Mouse (Mus musculus): Measurements from ENCODE around the gene Snd1. TPM values are rescaled to one million over a fixed set of nuclear protein-coding genes. Genes with fewer than 3 reads are reported as not detected.
A peak's percentile ranks its signal among the peaks of the same experiment; 100 is the strongest.
"Not testable (repeated sequence)": the region's sequence is repeated elsewhere in the genome, so short reads cannot be mapped to it uniquely, and the experiment has no call there.

Gene Snd1
- total RNA-seq, 4 experiments from 2014 or later, result 101 to 116 (median 115) TPM

GRCm38 (mm10) chr6:28486008-28486407, 11.1 kb downstream of the Snd1 start:
- no peak for DNase-seq (ENCODE audit: low spot score in 2 of 2)

GRCm38 (mm10) chr6:28486471-28486870, 11.5 kb downstream of the Snd1 start:
- DNase-seq (ENCODE audit: low spot score in 2 of 2), result peak; percentile 32 to 42

- DNase-seq (ENCODE audit: low spot score in 2 of 2), result no peak
These were observed 12.0 kb downstream of the Snd1 start for GRCm38 (mm10) chr6:28486905-28487304.

GRCm38 (mm10) chr6:28488204-28488851, 13.4 kb downstream of the Snd1 start:
- no peak for DNase-seq (ENCODE audit: low spot score in 2 of 2)

GRCm38 (mm10) chr6:28490612-28491011, 15.7 kb downstream of the Snd1 start:
- no peak for DNase-seq (ENCODE audit: low spot score in 2 of 2)

GRCm38 (mm10) chr6:28491198-28491597, 16.3 kb downstream of the Snd1 start:
- DNase-seq (ENCODE audit: low spot score in 2 of 2), result no peak

- no peak for DNase-seq (ENCODE audit: low spot score in 2 of 2)
These were observed 22.9 kb downstream of the Snd1 start for GRCm38 (mm10) chr6:28497837-28498236.

GRCm38 (mm10) chr6:28502576-28502975, 27.6 kb downstream of the Snd1 start:
- no peak for DNase-seq (ENCODE audit: low spot score in 2 of 2)

GRCm38 (mm10) chr6:28503148-28503547, 28.2 kb downstream of the Snd1 start:
- no peak for DNase-seq (ENCODE audit: low spot score in 2 of 2)

GRCm38 (mm10) chr6:28504611-28505010, 29.7 kb downstream of the Snd1 start:
- DNase-seq (ENCODE audit: low spot score in 2 of 2), result no peak

GRCm38 (mm10) chr6:28507759-28508158, 32.8 kb downstream of the Snd1 start:
- DNase-seq (ENCODE audit: low spot score in 2 of 2), result no peak

- no peak for DNase-seq (ENCODE audit: low spot score in 2 of 2)
These were observed 39.3 kb downstream of the Snd1 start for GRCm38 (mm10) chr6:28514195-28514594.

GRCm38 (mm10) chr6:28514830-28515350, 40.0 kb downstream of the Snd1 start:
- DNase-seq (ENCODE audit: low spot score in 2 of 2), result no peak

GRCm38 (mm10) chr6:28516618-28517017, 41.7 kb downstream of the Snd1 start:
- no peak for DNase-seq (ENCODE audit: low spot score in 2 of 2)

GRCm38 (mm10) chr6:28517050-28517449, 42.1 kb downstream of the Snd1 start:
- no peak for DNase-seq (ENCODE audit: low spot score in 2 of 2)

- no peak for DNase-seq (ENCODE audit: low spot score in 2 of 2)
These were observed 44.5 kb downstream of the Snd1 start for GRCm38 (mm10) chr6:28519426-28519825.

- DNase-seq (ENCODE audit: low spot score in 2 of 2), result not testable (repeated sequence)
These were observed 45.8 kb downstream of the Snd1 start for GRCm38 (mm10) chr6:28520787-28521186.

- DNase-seq (ENCODE audit: low spot score in 2 of 2), result no peak
These were observed 46.5 kb downstream of the Snd1 start for GRCm38 (mm10) chr6:28521416-28521815.

- no peak for DNase-seq (ENCODE audit: low spot score in 2 of 2)
These were observed 50.6 kb downstream of the Snd1 start for GRCm38 (mm10) chr6:28525589-28525988.

GRCm38 (mm10) chr6:28527459-28527858, 52.5 kb downstream of the Snd1 start:
- DNase-seq (ENCODE audit: low spot score in 2 of 2), result no peak

- no peak for DNase-seq (ENCODE audit: low spot score in 2 of 2)
These were observed 53.3 kb downstream of the Snd1 start for GRCm38 (mm10) chr6:28528208-28528607.

GRCm38 (mm10) chr6:28536464-28536863, 61.5 kb downstream of the Snd1 start:
- DNase-seq (ENCODE audit: low spot score in 2 of 2), result no peak

GRCm38 (mm10) chr6:28537851-28538527, 63.0 kb downstream of the Snd1 start:
- DNase-seq (ENCODE audit: low spot score in 2 of 2), result peak; percentile 77 to 78
